Mouse (Mus musculus) embryonic facial prominence, embryonic 13.5 days (tissue): Measurements from ENCODE around the gene Tmem19. TPM values are rescaled to one million over a fixed set of nuclear protein-coding genes. Genes with fewer than 3 reads are reported as not detected.

Experiments
- ATAC-seq: fragments of 200-750 bp; cut with Nextera tagmentation; 2 replicates; pipeline ENCODE4 v1.8.0; 2017; ENCODE audit warnings: low read depth; ENCODE audit not compliant: insufficient number of reproducible peaks, insufficient read depth, low FRiP score, low TSS enrichment
- H3K27ac ChIP-seq: fragments of 300-500 bp; sonication (generic); 2 replicates; pipeline ENCODE4 v1.5.1; 2015; ENCODE audit warnings: moderate library complexity, mild to moderate bottlenecking, inconsistent platforms
- H3K27me3 ChIP-seq: fragments of 300-500 bp; sonication (generic); 2 replicates; pipeline ENCODE4 v1.6.1; 2015; ENCODE audit warnings: mild to moderate bottlenecking, inconsistent platforms
- H3K36me3 ChIP-seq: fragments of 300-500 bp; sonication (generic); 2 replicates; pipeline ENCODE4 v1.6.1; 2015; ENCODE audit warnings: mild to moderate bottlenecking, inconsistent platforms
- H3K4me1 ChIP-seq: fragments of 300-500 bp; sonication (generic); 2 replicates; pipeline ENCODE4 v1.6.1; 2015; ENCODE audit warnings: inconsistent platforms
- H3K4me2 ChIP-seq: fragments of 300-500 bp; sonication (generic); 2 replicates; pipeline ENCODE4 v1.6.1; 2015; ENCODE audit warnings: moderate library complexity, mild to moderate bottlenecking, inconsistent platforms
- H3K4me3 ChIP-seq: fragments of 300-500 bp; sonication (generic); 2 replicates; pipeline ENCODE4 v1.5.1; 2015; ENCODE audit warnings: mild to moderate bottlenecking, inconsistent platforms
- H3K9ac ChIP-seq: fragments of 300-500 bp; sonication (generic); 2 replicates; pipeline ENCODE4 v1.6.1; 2015; ENCODE audit warnings: mild to moderate bottlenecking, inconsistent platforms
- H3K9me3 ChIP-seq: fragments of 300-500 bp; sonication (generic); 2 replicates; pipeline ENCODE4 v1.6.1; 2016; ENCODE audit warnings: inconsistent platforms
- WGBS: fragments of 180-500 bp; shearing (Covaris S2); methylation state at CpG from one replicate; pipeline ENCODE4 v1.1.7; 2015; ENCODE audit warnings: mixed read lengths; 5-methylcytosine and 5-hydroxymethylcytosine counted together
- polyA plus RNA-seq: library from polyadenylated mRNA; unstranded; fragments of >200 nt; fragmentation: Nextera tagmentation; extraction: Ambion mirVana; gene quantifications from 2 replicates; pipeline ENCODE4 v1.2.1, GENCODE M21; 2015

Gene Tmem19
- 25.6 and 27.3 TPM in 2 replicates for polyA plus RNA-seq

- no peaks in the 10 kb centered on the region for H3K9me3 ChIP-seq
- WGBS: under 1% methylated on average over 57 of the region's 58 CpGs
- peak within 1 kb of the TSS; percentile 72 for H3K4me2 ChIP-seq
- H3K9ac ChIP-seq: peak within 1 kb of the TSS; percentile 73
- peaks cover 16% of the 10 kb centered on the region for H3K4me1 ChIP-seq
- peak within 1 kb of the TSS; percentile 94 for H3K27ac ChIP-seq
- H3K4me3 ChIP-seq: peak within 1 kb of the TSS; percentile 63
- no peaks in the 10 kb centered on the region for H3K27me3 ChIP-seq
- ATAC-seq: peak; percentile 99
- peaks cover 3% of the 10 kb centered on the region for H3K36me3 ChIP-seq
Measured at GRCm38 (mm10) chr10:115361840-115362622, at the start of gene Tmem19. Gene Tmem19 (minus strand): TSS chr10:115362501.

GRCm38 (mm10) chr10:115406393-115406792 lies 44.1 kb upstream of the Tmem19 start:
- H3K9me3 ChIP-seq: no peaks in the 10 kb centered on the region
- ATAC-seq: no peak
- WGBS: 59% methylated on average over 6 of the region's 6 CpGs
- H3K9ac ChIP-seq: no peak overlapping the region
- H3K27ac ChIP-seq: no peak overlapping the region
- peaks cover 64% of the 10 kb centered on the region for H3K36me3 ChIP-seq
- no peak overlapping the region for H3K4me2 ChIP-seq
- H3K4me3 ChIP-seq: no peak overlapping the region
- H3K4me1 ChIP-seq: no peaks in the 10 kb centered on the region
- no peaks in the 10 kb centered on the region for H3K27me3 ChIP-seq

- H3K9ac ChIP-seq: no peak overlapping the region
- H3K27me3 ChIP-seq: no peaks in the 10 kb centered on the region
- H3K4me2 ChIP-seq: no peak overlapping the region
- 94% methylated on average over 1 of the region's 1 CpGs for WGBS
- peaks cover 42% of the 10 kb centered on the region for H3K36me3 ChIP-seq
- no peak for ATAC-seq
- no peaks in the 10 kb centered on the region for H3K9me3 ChIP-seq
- peaks cover 26% of the 10 kb centered on the region for H3K4me1 ChIP-seq
- H3K4me3 ChIP-seq: no peak overlapping the region
- no peak overlapping the region for H3K27ac ChIP-seq
Measured at GRCm38 (mm10) chr10:115391896-115392295, 29.6 kb upstream of the Tmem19 start.

GRCm38 (mm10) chr10:115391076-115391475 lies 28.8 kb upstream of the Tmem19 start:
- Histone ChIP-seq H3K9me3 (no peaks in the 10 kb centered on the region), H3K4me3 (no peak overlapping the region), H3K36me3 (peaks cover 42% of the 10 kb centered on the region), H3K4me1 (peaks cover 28% of the 10 kb centered on the region), H3K9ac (no peak overlapping the region), H3K4me2 (no peak overlapping the region), H3K27me3 (no peaks in the 10 kb centered on the region), H3K27ac (no peak overlapping the region)
- 91% methylated on average over 4 of the region's 4 CpGs for whole genome bisulfite sequencing
- no peak for ATAC-seq

GRCm38 (mm10) chr10:115387891-115388290 lies 25.6 kb upstream of the Tmem19 start:
- no peak overlapping the region for H3K27ac ChIP-seq
- 85% methylated on average over 3 of the region's 3 CpGs for WGBS
- H3K4me2 ChIP-seq: peak overlapping the region; percentile 72
- H3K9me3 ChIP-seq: no peaks in the 10 kb centered on the region
- peak overlapping the region; percentile 36; the same call in 1 of the 2 replicates for H3K9ac ChIP-seq
- H3K4me3 ChIP-seq: peak overlapping the region; percentile 13; the same call in 1 of the 2 replicates
- peaks cover 32% of the 10 kb centered on the region for H3K4me1 ChIP-seq
- ATAC-seq: no peak
- H3K27me3 ChIP-seq: no peaks in the 10 kb centered on the region
- H3K36me3 ChIP-seq: peaks cover 20% of the 10 kb centered on the region

- H3K4me1 ChIP-seq: peaks cover 35% of the 10 kb centered on the region
- H3K27ac ChIP-seq: peak overlapping the region; percentile 99
- H3K27me3 ChIP-seq: no peaks in the 10 kb centered on the region
- no peak; the same call in none of the 2 replicates for ATAC-seq
- H3K4me3 ChIP-seq: peak overlapping the region; percentile 96
- H3K4me2 ChIP-seq: peak overlapping the region; percentile 72
- H3K9me3 ChIP-seq: no peaks in the 10 kb centered on the region
- H3K9ac ChIP-seq: peak overlapping the region; percentile 97
- WGBS: under 1% methylated on average over 93 of the region's 101 CpGs
- peaks cover 14% of the 10 kb centered on the region for H3K36me3 ChIP-seq
Measured at GRCm38 (mm10) chr10:115385018-115386002, 23.0 kb upstream of the Tmem19 start.

GRCm38 (mm10) chr10:115384221-115385017 lies 22.1 kb upstream of the Tmem19 start, which contains the start of the genes Thap2 and Zfc3h1:
Gene Thap2 (minus strand): TSS chr10:115384443.
Gene Zfc3h1 (plus strand): TSS chr10:115384959.
- Histone ChIP-seq H3K4me1 (peaks cover 34% of the 10 kb centered on the region), H3K4me3 (peak within 1 kb of the TSS; percentile 96), H3K9ac (peak within 1 kb of the TSS; percentile 97), H3K9me3 (no peaks in the 10 kb centered on the region), H3K27ac (peak within 1 kb of the TSS; percentile 99), H3K27me3 (no peaks in the 10 kb centered on the region), H3K36me3 (peaks cover 13% of the 10 kb centered on the region), H3K4me2 (peak within 1 kb of the TSS; percentile 72)
- WGBS: under 1% methylated on average over 65 of the region's 65 CpGs
- ATAC-seq: peak; percentile 97

- H3K9me3 ChIP-seq: no peaks in the 10 kb centered on the region
- no peak for ATAC-seq
- H3K27me3 ChIP-seq: no peaks in the 10 kb centered on the region
- WGBS: 1% methylated on average over 15 of the region's 15 CpGs
- peak overlapping the region; percentile 96 for H3K4me3 ChIP-seq
- H3K36me3 ChIP-seq: 0 out of 2 replicates have a peak, but pooled peaks cover 7% of the 10 kb centered on the region
- H3K9ac ChIP-seq: peak overlapping the region; percentile 97
- peak overlapping the region; percentile 99 for H3K27ac ChIP-seq
- peak overlapping the region; percentile 72 for H3K4me2 ChIP-seq
- peaks cover 29% of the 10 kb centered on the region for H3K4me1 ChIP-seq
Measured at GRCm38 (mm10) chr10:115383644-115384220, 21.4 kb upstream of the Tmem19 start.

GRCm38 (mm10) chr10:115382846-115383643 lies 20.7 kb upstream of the Tmem19 start:
- no peak overlapping the region for H3K27ac ChIP-seq
- no peak for ATAC-seq

More at GRCm38 (mm10) chr10:115382846-115383643, 20.7 kb upstream of the Tmem19 start:
- Histone ChIP-seq H3K36me3 (0 out of 2 replicates have a peak, but pooled peaks cover 7% of the 10 kb centered on the region), H3K9ac (peak overlapping the region; percentile 97), H3K4me3 (peak overlapping the region; percentile 96), H3K4me2 (peak overlapping the region; percentile 72), H3K9me3 (no peaks in the 10 kb centered on the region), H3K4me1 (peaks cover 23% of the 10 kb centered on the region), H3K27me3 (no peaks in the 10 kb centered on the region)
- WGBS: 22% methylated on average over 12 of the region's 12 CpGs
